Mouse (Mus musculus) left cerebral cortex, adult 8-10 months (tissue): ENCODE data around the gene Itga1. TPM values are rescaled to one million over a fixed set of nuclear protein-coding genes. Genes with fewer than 3 reads are reported as not detected.

Experiments used
- total RNA-seq, 4 experiments: library from RNA; stranded (reverse); gene quantifications; 2 replicates each; pipeline ENCODE4 v1.2.4; 2022

Gene Itga1
- total RNA-seq, 4 experiments from 2014 or later: 5.7 to 8.0 (median 7.6) TPM

Other genes with a start within 250 kb of the Itga1 start
- gene Itga2, start 169.9 kb downstream of the Itga1 start, total RNA-seq: under 1 TPM; 0.04 to 0.35 (median 0.18) TPM
- 10 to 100 TPM; 19.8 to 22.2 (median 22.0) TPM for gene Pelo, start 11.8 kb downstream of the Itga1 start, total RNA-seq
- gene Gm49395, start within 50 bp of the Itga1 start, total RNA-seq: 1 to 10 TPM; 2.0 to 4.1 (median 3.9) TPM